Mouse (Mus musculus) stomach, embryonic 16.5 days (tissue): ENCODE measurements at regions not wholly inside any gene's neighbourhood (a gene's known extent, or its start where the extent isn't known, plus 50 kb on each side); places are given as distances from the start of the nearest gene placed in this dataset.

Source experiments
- ATAC-seq: fragments of 200-750 bp; cut with Nextera tagmentation; 2 replicates; pipeline ENCODE4 v1.8.0; 2017; ENCODE audit warnings: moderate number of reproducible peaks, moderate TSS enrichment; ENCODE audit not compliant: insufficient read depth, low FRiP score
- H3K27ac ChIP-seq: fragments of 300-500 bp; sonication (generic); 2 replicates; pipeline ENCODE4 v1.5.1; 2014; ENCODE audit warnings: low read length
- H3K27me3 ChIP-seq: fragments of 300-500 bp; sonication (generic); 2 replicates; pipeline ENCODE4 v1.6.1; 2014; ENCODE audit warnings: low read length, control low read depth, mixed read lengths; ENCODE audit not compliant: control insufficient read depth, insufficient read depth
- H3K36me3 ChIP-seq: fragments of 300-500 bp; sonication (generic); 2 replicates; pipeline ENCODE4 v1.6.1; 2014; ENCODE audit warnings: low read length; ENCODE audit not compliant: control insufficient read depth, insufficient read depth
- H3K4me1 ChIP-seq: fragments of 300-500 bp; sonication (generic); 2 replicates; pipeline ENCODE4 v1.6.1; 2014; ENCODE audit warnings: low read length, control low read depth, mixed read lengths; ENCODE audit not compliant: control insufficient read depth, insufficient read depth
- H3K4me2 ChIP-seq: fragments of 300-500 bp; sonication (generic); 2 replicates; pipeline ENCODE4 v1.6.1; 2014; ENCODE audit warnings: low read depth, low read length, mixed read lengths
- H3K4me3 ChIP-seq: fragments of 300-500 bp; sonication (generic); replicated peaks from 2 replicates; pipeline ENCODE4 v1.5.1; 2014; ENCODE audit warnings: mild to moderate bottlenecking, low read length
- H3K9ac ChIP-seq: fragments of 300-500 bp; sonication (generic); 2 replicates; pipeline ENCODE4 v1.6.1; 2014; ENCODE audit warnings: low read length
- H3K9me3 ChIP-seq: fragments of 300-500 bp; sonication (generic); replicated peaks from 2 replicates; pipeline ENCODE4 v1.6.1; 2016; ENCODE audit warnings: low read length, control low read depth; ENCODE audit not compliant: control insufficient read depth
- WGBS: fragments of 180-500 bp; shearing (Covaris S2); extraction: QIAGEN DNeasy Blood & Tissue Kit; methylation state at CpG from one replicate; pipeline ENCODE4 v1.1.7; 2014; 5-methylcytosine and 5-hydroxymethylcytosine counted together

DNA sequence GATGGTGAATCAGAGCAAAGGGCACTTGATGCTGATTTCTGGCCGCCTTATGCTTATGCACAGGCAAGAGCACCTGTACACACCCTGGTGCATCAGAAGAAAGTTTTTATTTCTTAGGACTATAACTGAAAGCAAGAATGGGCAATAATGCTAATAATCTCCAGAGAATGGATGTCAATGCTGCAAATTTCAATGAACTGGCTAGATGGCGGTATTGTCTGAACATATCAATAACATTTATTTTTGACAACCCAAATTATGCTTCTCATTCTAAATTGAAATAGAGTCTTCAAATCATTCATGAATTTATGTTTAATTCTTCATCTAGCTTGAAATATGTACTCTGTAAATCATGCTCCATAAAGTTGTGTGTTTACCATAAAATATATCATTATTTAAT, 399.0 kb downstream of the Flrt2 start:
- Histone ChIP-seq H3K4me2 (no peak overlapping the region), H3K4me3 (no peak overlapping the region), H3K9ac (no peak overlapping the region), H3K9me3 (no peaks in the 10 kb centered on the region), H3K36me3 (no peaks in the 10 kb centered on the region), H3K27me3 (no peaks in the 10 kb centered on the region), H3K27ac (no peak overlapping the region), H3K4me1 (no peaks in the 10 kb centered on the region)
- WGBS, result 84% methylated on average over 2 of the region's 2 CpGs
- ATAC-seq, result no peak

DNA sequence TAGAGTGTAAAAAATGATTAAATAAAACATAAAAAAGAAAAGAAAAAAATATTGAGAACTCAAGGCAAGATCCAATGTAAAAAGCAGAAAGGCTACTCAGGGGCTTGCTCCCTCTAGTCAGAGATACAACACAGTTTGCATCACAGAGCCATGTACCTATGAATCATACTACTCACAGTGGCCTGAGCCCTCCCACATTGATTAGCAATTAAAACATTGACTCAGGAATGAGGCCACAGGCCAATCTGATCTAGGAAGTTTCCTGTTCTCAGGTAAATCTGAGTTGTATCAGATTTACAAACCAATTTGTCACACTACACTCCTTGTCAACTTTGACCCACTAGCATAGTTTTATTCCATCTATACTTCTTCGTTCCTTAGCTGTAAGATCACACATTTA, 414.2 kb downstream of the Flrt2 start:
- WGBS, result 69% methylated on average over 1 of the region's 1 CpGs
- Histone ChIP-seq H3K9me3 (no peaks in the 10 kb centered on the region), H3K4me2 (no peak overlapping the region), H3K4me3 (no peak overlapping the region), H3K36me3 (no peaks in the 10 kb centered on the region), H3K27ac (no peak overlapping the region), H3K4me1 (no peaks in the 10 kb centered on the region), H3K9ac (no peak overlapping the region), H3K27me3 (no peaks in the 10 kb centered on the region)
- peak; percentile 47; the same call in 1 of the 2 replicates for ATAC-seq

DNA sequence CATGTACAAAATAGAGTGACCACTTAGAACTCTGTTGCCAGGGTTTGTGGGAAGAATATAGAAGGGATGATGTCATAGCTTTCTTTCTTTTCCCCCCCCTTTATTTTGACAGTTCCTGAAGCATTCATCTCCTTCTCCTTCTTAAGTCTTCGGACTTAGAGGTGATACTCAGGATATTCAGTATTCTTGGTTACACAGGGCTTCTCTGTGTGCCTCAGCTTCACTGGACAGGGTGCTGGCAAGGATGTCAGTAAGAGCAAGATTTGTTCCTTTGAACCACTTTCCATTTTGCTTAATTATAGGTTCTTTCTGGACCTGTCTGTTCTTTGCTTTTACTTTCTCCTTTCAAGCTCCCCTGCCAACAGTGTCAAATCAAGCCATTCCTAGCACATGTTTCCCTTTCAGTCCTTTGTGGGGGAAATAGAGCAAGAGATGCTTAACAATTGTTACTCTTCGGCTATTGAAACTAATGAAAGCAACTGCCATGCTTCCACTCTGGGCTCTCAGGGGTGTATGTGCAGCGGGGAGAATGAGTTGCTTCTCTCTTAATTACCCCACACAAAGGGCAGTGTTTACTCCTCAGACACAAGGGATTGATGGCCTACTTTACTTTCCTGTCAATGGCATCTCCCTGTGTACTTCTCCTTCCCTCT, 422.8 kb downstream of the Flrt2 start:
- H3K9ac ChIP-seq, result no peak overlapping the region
- WGBS, result 48% methylated on average over 3 of the region's 3 CpGs

DNA sequence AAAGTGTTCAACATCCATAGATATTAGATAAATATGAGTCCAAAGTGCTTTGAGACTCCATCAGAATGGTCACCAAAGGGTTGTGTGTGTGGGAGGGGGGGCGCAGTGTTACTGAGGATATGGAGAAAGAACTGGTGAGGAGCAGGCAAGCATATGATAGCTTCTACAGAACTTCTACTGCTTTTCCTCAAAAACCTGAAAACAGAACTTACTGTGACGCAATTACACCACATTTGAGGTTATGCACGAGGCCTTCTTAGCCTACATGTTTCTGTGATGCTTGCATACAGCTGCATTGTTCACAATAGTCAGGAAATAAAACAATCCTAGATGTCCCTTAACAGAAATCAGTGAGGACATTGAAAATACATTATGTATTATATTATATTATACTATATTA, 425.5 kb downstream of the Flrt2 start:
- no peak for ATAC-seq
- Histone ChIP-seq H3K9ac (no peak overlapping the region), H3K4me1 (no peaks in the 10 kb centered on the region), H3K36me3 (no peaks in the 10 kb centered on the region), H3K4me2 (no peak overlapping the region), H3K27me3 (no peaks in the 10 kb centered on the region), H3K4me3 (no peak overlapping the region), H3K9me3 (no peaks in the 10 kb centered on the region), H3K27ac (no peak overlapping the region)
- WGBS, result 88% methylated on average over 3 of the region's 3 CpGs

More for the DNA sequence above, 422.8 kb downstream of the Flrt2 start:
- H3K9me3 ChIP-seq, result no peaks in the 10 kb centered on the region
- no peaks in the 10 kb centered on the region for H3K4me1 ChIP-seq
- H3K27me3 ChIP-seq, result no peaks in the 10 kb centered on the region
- H3K36me3 ChIP-seq, result no peaks in the 10 kb centered on the region
- H3K4me2 ChIP-seq, result no peak overlapping the region
- no peak overlapping the region for H3K27ac ChIP-seq
- no peak overlapping the region for H3K4me3 ChIP-seq
- no peak for ATAC-seq

GRCm38 (mm10) chr12:96124156-96124931, 432.3 kb downstream of the Flrt2 start:
- no peaks in the 10 kb centered on the region for H3K4me1 ChIP-seq
- H3K27me3 ChIP-seq, result no peaks in the 10 kb centered on the region
- no peak for ATAC-seq
- H3K4me2 ChIP-seq, result no peak overlapping the region
- no peaks in the 10 kb centered on the region for H3K9me3 ChIP-seq
- H3K9ac ChIP-seq, result no peak overlapping the region
- H3K36me3 ChIP-seq, result no peaks in the 10 kb centered on the region
- WGBS, result 56% methylated on average over 2 of the region's 2 CpGs
- no peak overlapping the region for H3K4me3 ChIP-seq
- no peak overlapping the region for H3K27ac ChIP-seq

- Histone ChIP-seq H3K9ac (no peak overlapping the region), H3K27me3 (no peaks in the 10 kb centered on the region), H3K4me1 (no peaks in the 10 kb centered on the region), H3K4me3 (no peak overlapping the region), H3K4me2 (no peak overlapping the region), H3K27ac (no peak overlapping the region), H3K36me3 (no peaks in the 10 kb centered on the region), H3K9me3 (no peaks in the 10 kb centered on the region)
- WGBS, result 79% methylated on average over 4 of the region's 4 CpGs
- no peak for ATAC-seq
Observed at GRCm38 (mm10) chr12:96129870-96130454, 437.9 kb downstream of the Flrt2 start.

- Histone ChIP-seq H3K27me3 (no peaks in the 10 kb centered on the region), H3K9me3 (no peaks in the 10 kb centered on the region), H3K4me3 (no peak overlapping the region), H3K9ac (no peak overlapping the region), H3K27ac (no peak overlapping the region), H3K36me3 (no peaks in the 10 kb centered on the region), H3K4me2 (no peak overlapping the region), H3K4me1 (no peaks in the 10 kb centered on the region)
- ATAC-seq, result no peak
- 87% methylated on average over 9 of the region's 9 CpGs for WGBS
Observed at GRCm38 (mm10) chr12:96130796-96131512, 438.9 kb downstream of the Flrt2 start.

GRCm38 (mm10) chr12:96134136-96134535, 442.1 kb downstream of the Flrt2 start:
- Histone ChIP-seq H3K4me2 (no peak overlapping the region), H3K4me1 (no peaks in the 10 kb centered on the region), H3K27me3 (no peaks in the 10 kb centered on the region), H3K9ac (no peak overlapping the region), H3K27ac (no peak overlapping the region), H3K9me3 (no peaks in the 10 kb centered on the region), H3K4me3 (no peak overlapping the region), H3K36me3 (no peaks in the 10 kb centered on the region)
- WGBS, result 39% methylated on average over 5 of the region's 5 CpGs
- no peak for ATAC-seq

DNA sequence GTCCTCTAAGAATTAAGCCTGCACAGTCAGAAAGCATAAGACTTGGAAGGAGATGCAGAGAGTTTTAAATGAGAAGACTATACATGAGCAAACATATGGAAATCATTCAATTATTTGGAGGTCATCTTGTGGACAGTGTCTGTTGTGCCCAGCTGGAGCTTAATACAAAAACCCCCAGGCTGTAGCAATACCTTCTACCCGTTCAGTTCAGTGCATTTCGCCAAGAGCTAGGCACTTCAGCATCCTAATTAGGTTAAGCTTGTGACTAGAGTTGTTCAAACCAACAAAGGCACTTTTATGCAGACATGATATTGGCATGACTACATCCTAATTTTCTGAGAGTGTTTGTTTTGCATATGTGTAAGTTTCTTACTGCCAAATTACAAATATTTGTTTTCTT, 449.7 kb downstream of the Flrt2 start:
- Histone ChIP-seq H3K27me3 (no peaks in the 10 kb centered on the region), H3K27ac (no peak overlapping the region), H3K4me2 (no peak overlapping the region), H3K9ac (no peak overlapping the region), H3K4me1 (no peaks in the 10 kb centered on the region), H3K4me3 (no peak overlapping the region), H3K36me3 (no peaks in the 10 kb centered on the region), H3K9me3 (no peaks in the 10 kb centered on the region)
- no peak for ATAC-seq
- 85% methylated on average over 2 of the region's 2 CpGs for WGBS
